Mouse (Mus musculus) brain, embryonic 14.5 days (tissue): ENCODE results near the gene Hcst.

Experiments
- CTCF ChIP-seq: fragments of 200-500 bp; IDR thresholded peaks from 2 replicates; pipeline ENCODE4 v1.5.1; 2012; ENCODE audit warnings: inconsistent platforms, mild to moderate bottlenecking, moderate library complexity, borderline replicate concordance; ENCODE audit not compliant: insufficient read depth, insufficient read length; ENCODE audit errors: extremely low read depth
- POLR2A ChIP-seq: fragments of 200-500 bp; IDR thresholded peaks from 2 replicates; pipeline ENCODE4 v1.6.1; 2012; ENCODE audit warnings: mild to moderate bottlenecking, inconsistent platforms, borderline replicate concordance; ENCODE audit not compliant: poor library complexity, insufficient read depth, insufficient read length, severe bottlenecking; ENCODE audit errors: extremely low read depth

- TF ChIP-seq CTCF (no peak), POLR2A (no peak)
Measured at GRCm38 (mm10) chr7:30420673-30421072, 1.0 kb upstream of the Hcst start.
